14 mouse cellular contexts compared by ENCODE assay signal in genomic region chr2:134003146-134003545, GRCm38 (mm10).
"Had no signal": no experiment of that assay in that cellular context is flagged by ENCODE, and none has a peak within 500 bp of the region (broad histone marks: within the 10 kb centered on the region; RNA-seq: fewer than 3 reads in every experiment).

No protein-coding gene starts in this region.

- H3K27me3 ChIP-seq: liver, embryonic 15.5 days; midbrain, embryonic 13.5 days; neural tube, embryonic 13.5 days had no signal

- ATAC-seq: lung, postnatal 0 days; midbrain, embryonic 13.5 days had no signal

- H3K9me3 ChIP-seq: limb, embryonic 10.5 days; liver, embryonic 15.5 days; midbrain, embryonic 13.5 days; neural tube, embryonic 13.5 days had no signal

- H3K4me2 ChIP-seq: liver, embryonic 11.5 days; liver, embryonic 15.5 days; midbrain, embryonic 13.5 days; neural tube, embryonic 13.5 days had no signal

- H3K4me1 ChIP-seq: limb, embryonic 10.5 days; liver, embryonic 15.5 days; midbrain, embryonic 13.5 days; neural tube, embryonic 13.5 days had no signal

- H3K4me3 ChIP-seq: layer of hippocampus, adult 2 months; left cerebral cortex, adult 2 months; limb, embryonic 10.5 days; liver, embryonic 15.5 days; midbrain, embryonic 13.5 days; neural tube, embryonic 13.5 days had no signal

- DNase-seq: kidney, postnatal 10 days; kidney, postnatal 4 days; lung, adult 2 months; lung, postnatal 36 days; right cerebral cortex, postnatal 14 days; thymus, postnatal 36 days had no signal

- H3K36me3 ChIP-seq: limb, embryonic 10.5 days; liver, embryonic 15.5 days; midbrain, embryonic 13.5 days; neural tube, embryonic 13.5 days had no signal

- H3K9ac ChIP-seq: liver, embryonic 15.5 days; midbrain, embryonic 13.5 days; neural tube, embryonic 13.5 days had no signal

- H3K27ac ChIP-seq: layer of hippocampus, adult 2 months; left cerebral cortex, adult 2 months; limb, embryonic 10.5 days; liver, embryonic 15.5 days; midbrain, embryonic 13.5 days; neural tube, embryonic 13.5 days had no signal
